Mouse (Mus musculus): ENCODE data around the gene Lyg1.
"Not testable (repeated sequence)": the region's sequence is repeated elsewhere in the genome, so short reads cannot be mapped to it uniquely, and the experiment has no call there.

The Lyg1 gene

DNA sequence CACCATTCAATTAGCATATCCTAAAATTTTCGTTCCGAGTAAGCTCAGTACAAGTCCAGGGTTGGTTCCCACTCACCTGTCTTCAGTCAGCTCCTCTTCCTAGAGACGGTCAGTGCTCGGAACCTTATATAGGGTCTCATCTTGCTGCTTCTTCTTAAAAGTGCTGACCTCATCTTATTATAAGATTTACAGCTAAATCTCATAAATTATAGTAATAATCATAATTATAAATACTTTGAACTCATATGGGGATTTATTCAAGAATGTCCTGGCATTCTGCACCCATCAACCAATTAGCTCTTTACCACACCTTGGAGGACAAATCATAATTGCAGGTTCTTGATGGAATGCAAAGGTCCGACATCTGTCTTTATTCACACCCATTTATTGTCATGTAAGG is at the start of gene Lyg1:
Lyg1 (minus strand) TSS at position 101 of the 400 bp plus-strand sequence.
- no peak for DNase-seq

DNA sequence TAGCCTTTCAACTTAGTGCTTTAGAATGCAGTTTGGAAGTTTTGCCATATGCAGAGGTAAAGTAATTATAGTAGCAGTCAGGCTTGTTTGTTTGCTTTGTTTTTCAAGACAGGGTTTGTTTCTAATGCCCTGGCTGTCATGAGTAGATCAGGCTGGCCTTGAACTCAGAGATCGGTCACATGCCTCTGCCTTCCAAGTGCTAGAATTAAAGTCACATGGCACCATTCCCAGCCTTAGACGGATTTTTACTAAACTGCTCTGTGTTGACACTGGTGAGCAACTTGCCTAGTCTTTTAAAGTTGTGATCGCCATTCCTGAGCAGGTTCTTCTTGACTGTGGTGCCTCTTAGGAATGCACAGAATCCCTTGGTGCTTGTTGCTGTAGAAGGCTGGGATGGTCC is 49.2 kb upstream of the Lyg1 start:
- no peak for DNase-seq

- DNase-seq = no peak
Observed at GRCm38 (mm10) chr1:38003046-38003445, 45.5 kb upstream of the Lyg1 start.

GRCm38 (mm10) chr1:38001956-38002355 is 44.4 kb upstream of the Lyg1 start:
- no peak for DNase-seq

- no peak for DNase-seq
Observed at GRCm38 (mm10) chr1:38000844-38001243, 43.3 kb upstream of the Lyg1 start.

- no peak for DNase-seq
Observed at GRCm38 (mm10) chr1:37999552-37999951, 42.0 kb upstream of the Lyg1 start.

DNA sequence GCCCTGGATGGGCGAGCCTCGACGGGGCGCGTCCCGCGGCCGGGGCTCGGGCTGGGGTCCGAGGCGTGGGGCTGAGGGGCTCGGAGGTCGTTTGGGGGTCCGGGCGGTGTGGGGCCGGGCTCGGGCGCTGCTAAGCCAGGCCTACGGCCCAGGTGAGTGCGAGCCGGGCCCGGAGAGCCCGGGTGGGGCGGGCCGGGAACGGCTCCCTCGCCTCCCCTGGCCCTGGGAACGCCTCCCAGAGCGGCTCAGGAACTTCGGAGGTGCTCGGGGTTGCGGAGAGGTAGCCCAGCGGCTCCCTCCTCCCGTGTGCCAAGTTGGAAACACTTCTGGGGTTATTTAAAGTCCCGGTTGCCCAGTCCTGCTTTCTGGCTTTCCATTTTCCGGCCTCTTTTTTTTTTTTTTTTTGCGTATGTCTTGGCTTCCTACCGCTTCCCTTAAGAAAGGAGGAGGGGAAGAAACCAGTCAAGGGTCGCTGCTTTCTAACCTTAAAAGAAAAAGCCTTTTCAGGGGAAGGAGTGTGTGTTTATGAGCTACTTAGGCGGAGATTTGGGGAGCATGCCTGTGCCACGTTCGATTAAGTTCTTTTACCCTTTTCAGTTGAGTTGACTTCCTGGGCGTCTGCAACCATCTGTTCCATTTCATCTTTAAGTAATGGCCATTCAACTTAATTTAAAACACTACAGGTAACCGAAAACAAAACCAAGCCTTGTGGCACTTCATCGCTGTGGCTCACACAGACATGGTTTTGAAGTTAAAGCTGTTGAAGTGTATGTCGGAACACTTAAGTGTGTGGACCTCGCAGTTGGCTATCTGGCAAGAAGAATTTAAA is 41.0 kb upstream of the Lyg1 start:
- peak; percentile 31 for DNase-seq

GRCm38 (mm10) chr1:37997867-37998266 is 40.3 kb upstream of the Lyg1 start, which contains the start of the genes Txndc9 and Eif5b:
Txndc9 (minus strand) TSS chr1:37997893.
Eif5b (plus strand) TSS chr1:37998010.
- peak; percentile 96 for DNase-seq

- DNase-seq = peak; percentile 99
Observed at GRCm38 (mm10) chr1:37996877-37997484, 39.4 kb upstream of the Lyg1 start.

DNA sequence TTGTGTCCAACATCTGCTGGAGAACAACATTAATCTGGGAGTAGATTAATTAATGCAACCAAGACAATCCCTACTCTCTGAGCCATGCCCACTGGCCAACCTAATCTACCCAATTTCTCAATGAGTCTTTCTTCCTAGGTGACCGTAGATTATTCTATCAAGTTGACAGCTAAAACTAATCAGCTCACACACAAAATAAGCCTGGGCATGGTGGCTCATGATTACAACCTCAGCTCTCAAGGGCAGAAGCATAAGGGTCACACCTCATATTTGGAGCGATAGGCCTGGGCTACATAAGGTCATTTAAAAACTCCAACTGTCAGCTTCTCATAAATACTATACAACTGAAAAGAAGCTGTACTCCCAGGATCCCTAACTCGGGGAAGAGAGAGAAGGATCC is 38.7 kb upstream of the Lyg1 start:
- DNase-seq = no peak

DNA sequence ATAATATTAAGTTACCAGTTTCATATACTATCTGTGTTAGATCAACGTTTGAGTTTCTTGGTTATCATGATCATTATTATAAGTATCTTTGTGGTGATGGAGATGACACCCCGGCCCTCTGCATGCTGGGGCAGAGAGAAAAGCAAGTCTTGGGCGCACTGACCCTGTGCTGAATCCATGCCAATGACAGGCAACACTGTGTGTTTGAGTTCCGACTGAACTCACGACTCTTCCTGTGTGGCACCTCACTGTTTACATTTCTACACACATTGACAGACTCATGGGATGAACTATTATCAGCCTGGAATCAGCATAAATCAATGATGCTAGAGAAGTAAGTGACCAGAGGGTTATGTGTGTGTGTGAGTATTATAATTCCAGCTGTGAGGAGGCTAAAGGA is 30.3 kb upstream of the Lyg1 start:
- DNase-seq = no peak

DNA sequence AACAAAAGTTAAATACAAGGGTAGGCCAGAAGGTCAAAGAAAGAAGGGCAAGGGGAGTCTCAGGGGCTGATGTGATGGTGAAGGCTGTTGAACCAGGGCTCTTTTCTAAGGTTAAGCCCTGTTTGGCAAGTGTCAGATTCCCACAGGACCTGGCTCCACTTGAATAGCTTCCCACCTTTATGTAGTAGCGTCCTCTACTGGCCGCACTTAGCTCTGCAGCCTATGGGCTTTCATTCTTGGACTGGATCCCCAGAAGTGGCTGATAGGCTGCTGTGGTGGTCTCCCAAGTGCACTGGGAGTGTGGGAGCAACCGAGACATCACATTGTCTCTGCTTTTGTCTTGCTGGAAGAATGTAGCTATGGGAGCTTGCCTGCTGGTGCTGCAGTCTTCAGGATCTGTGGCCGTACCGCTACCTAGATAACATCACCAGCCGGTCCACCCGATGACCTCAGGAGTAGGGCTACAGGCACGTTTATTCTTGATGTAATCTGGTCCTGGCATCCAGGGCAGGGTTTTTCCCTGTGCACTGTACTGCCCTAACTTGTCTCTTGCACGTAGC is 28.3 kb upstream of the Lyg1 start:
- DNase-seq = peak; percentile 53

GRCm38 (mm10) chr1:37984326-37984725 is 26.8 kb upstream of the Lyg1 start:
- no peak for DNase-seq

- DNase-seq = no peak
Observed at GRCm38 (mm10) chr1:37977303-37977702, 19.7 kb upstream of the Lyg1 start.

GRCm38 (mm10) chr1:37976666-37977065 is 19.1 kb upstream of the Lyg1 start:
- not testable (repeated sequence) for DNase-seq

DNA sequence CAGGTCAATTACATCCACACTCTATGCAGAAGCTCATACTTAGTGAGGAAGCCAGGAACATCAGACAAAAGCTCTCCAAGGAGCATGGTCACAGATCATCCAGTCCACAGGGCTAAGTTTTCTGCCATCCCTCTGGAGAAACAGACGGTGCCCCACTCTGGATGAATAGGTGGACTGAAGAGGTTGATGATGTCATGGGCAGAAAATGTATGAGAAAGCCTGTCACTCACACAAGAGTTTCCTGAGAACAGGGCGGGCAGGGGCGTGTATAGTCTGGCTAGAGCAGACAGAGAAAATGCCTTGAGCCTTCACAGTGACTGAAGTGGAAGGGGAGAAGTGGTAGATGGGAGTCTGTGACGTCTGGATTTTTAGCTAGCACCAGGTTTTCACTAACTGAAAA is 14.0 kb upstream of the Lyg1 start:
- no peak for DNase-seq

GRCm38 (mm10) chr1:37968746-37969145 is 11.2 kb upstream of the Lyg1 start:
- no peak for DNase-seq

- peak; percentile 39 for DNase-seq
Observed at GRCm38 (mm10) chr1:37965571-37965970, 8.0 kb upstream of the Lyg1 start.

GRCm38 (mm10) chr1:37959486-37959885 is 1.9 kb upstream of the Lyg1 start:
- DNase-seq = peak; percentile 79

DNA sequence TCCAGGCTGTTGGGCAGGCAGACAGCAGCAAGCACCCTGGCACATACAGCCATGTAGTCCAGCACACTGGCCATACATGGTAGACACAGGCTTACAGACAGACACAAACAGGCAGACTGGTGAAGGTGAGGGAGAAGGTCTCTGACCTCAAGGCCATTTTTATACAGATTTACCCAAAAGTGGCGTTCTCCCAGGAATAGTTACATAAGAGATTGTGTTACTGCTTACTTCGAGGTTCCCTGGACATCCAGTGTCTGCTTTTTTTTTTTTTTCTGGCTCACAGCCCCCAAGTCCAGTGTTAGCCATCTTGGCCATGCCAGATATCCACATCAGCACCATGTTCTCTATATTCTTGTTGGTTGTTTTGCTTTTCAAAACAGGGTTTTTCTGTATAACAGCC is 957 bp upstream of the Lyg1 start:
- no peak for DNase-seq

- DNase-seq = peak; percentile 80
Observed at GRCm38 (mm10) chr1:37956690-37957431, 698 bp downstream of the Lyg1 start.

GRCm38 (mm10) chr1:37955251-37955650 is 2.3 kb downstream of the Lyg1 start:
- no peak for DNase-seq

GRCm38 (mm10) chr1:37954786-37955185 is 2.8 kb downstream of the Lyg1 start:
- no peak for DNase-seq
